Mouse (Mus musculus) stomach, postnatal 0 days (tissue): ENCODE results near the gene Ypel3. TPM values are rescaled to one million over a fixed set of nuclear protein-coding genes. Genes with fewer than 3 reads are reported as not detected.

Experiments
- ATAC-seq: fragments of 200-750 bp; cut with Nextera tagmentation; 2 replicates; pipeline ENCODE4 v1.8.0; 2017; ENCODE audit not compliant: low FRiP score, low TSS enrichment
- DNase-seq: peaks from one replicate; pipeline ENCODE4 v3.0.0-alpha.2; 2016; ENCODE audit warnings: low spot score
- H3K27ac ChIP-seq: fragments of 300-500 bp; sonication (generic); replicated peaks from 2 replicates; pipeline ENCODE4 v1.5.1; 2014; ENCODE audit warnings: mild to moderate bottlenecking, control low read depth
- H3K27me3 ChIP-seq: fragments of 300-500 bp; sonication (generic); 2 replicates; pipeline ENCODE4 v1.6.1; 2014; ENCODE audit warnings: low read length; ENCODE audit not compliant: control insufficient read depth, insufficient read depth
- H3K36me3 ChIP-seq: fragments of 300-500 bp; sonication (generic); 2 replicates; pipeline ENCODE4 v1.6.1; 2014; ENCODE audit warnings: low read length, mixed read lengths; ENCODE audit not compliant: control insufficient read depth, insufficient read depth
- H3K4me1 ChIP-seq: fragments of 300-500 bp; sonication (generic); replicated peaks from 2 replicates; pipeline ENCODE4 v1.6.1; 2014; ENCODE audit warnings: antibody characterized with exemption; ENCODE audit not compliant: control insufficient read depth, insufficient read depth
- H3K4me2 ChIP-seq: fragments of 300-500 bp; sonication (generic); replicated peaks from 2 replicates; pipeline ENCODE4 v1.6.1; 2014; ENCODE audit warnings: low read depth, mild to moderate bottlenecking, control low read depth, moderate library complexity
- H3K4me3 ChIP-seq: fragments of 300-500 bp; sonication (generic); 2 replicates; pipeline ENCODE4 v1.5.1; 2014; ENCODE audit warnings: low read depth, low read length, control low read depth
- H3K9ac ChIP-seq: fragments of 300-500 bp; sonication (generic); 2 replicates; pipeline ENCODE4 v1.6.1; 2014; ENCODE audit warnings: mild to moderate bottlenecking, low read length, control low read depth, mixed read lengths
- H3K9me3 ChIP-seq: fragments of 300-500 bp; sonication (generic); 2 replicates; pipeline ENCODE4 v1.6.1; 2016; ENCODE audit warnings: low read length; ENCODE audit not compliant: control insufficient read depth
- CTCF ChIP-seq: IDR thresholded peaks from 2 replicates; pipeline ENCODE4 v1.5.1; 2016; ENCODE audit warnings: antibody characterized with exemption, low read depth, mild to moderate bottlenecking, moderate library complexity
- EP300 ChIP-seq: optimal IDR thresholded peaks from 2 replicates; pipeline ENCODE3; 2016; ENCODE audit warnings: antibody characterized with exemption
- WGBS: fragments of 180-500 bp; shearing (Covaris S2); extraction: QIAGEN DNeasy Blood & Tissue Kit; methylation state at CpG from one replicate; pipeline ENCODE4 v1.1.7; 2014; 5-methylcytosine and 5-hydroxymethylcytosine counted together
- polyA plus RNA-seq: library from polyadenylated mRNA; unstranded; fragments of >200 nt; fragmentation: Nextera tagmentation; extraction: Ambion mirVana; gene quantifications from 2 replicates; pipeline ENCODE4 v1.2.1, GENCODE M21; 2015

The Ypel3 gene
- polyA plus RNA-seq, 1 experiment from 2014 or later: 86.0 TPM

DNA sequence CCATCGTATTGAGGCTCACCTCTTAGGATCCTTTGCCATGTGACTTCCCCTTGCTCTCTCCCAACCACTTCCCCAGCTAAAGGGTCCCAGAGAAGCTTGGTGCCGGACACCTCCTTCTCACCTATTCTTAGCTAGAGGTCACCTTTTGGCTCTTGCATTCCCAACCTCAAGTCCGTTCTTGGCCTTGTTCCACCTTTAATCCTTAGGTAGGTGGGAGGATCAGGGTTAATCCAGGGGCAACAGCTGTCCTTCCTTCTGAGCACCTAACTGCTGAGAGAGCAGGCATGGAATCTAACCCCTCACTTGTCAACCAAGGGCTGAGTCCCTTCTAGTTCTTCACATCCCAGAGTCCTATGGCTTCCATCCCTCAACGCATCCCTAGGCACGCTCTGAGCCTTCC, 49.2 kb downstream of the Ypel3 start:
- no peak overlapping the region for H3K4me2 ChIP-seq
- no peak for DNase-seq
- no peaks in the 10 kb centered on the region for H3K4me1 ChIP-seq
- no peak for ATAC-seq
- H3K27ac ChIP-seq: no peak overlapping the region
- H3K36me3 ChIP-seq: no peaks in the 10 kb centered on the region
- H3K4me3 ChIP-seq: no peak overlapping the region
- TF ChIP-seq EP300 (no peak), CTCF (no peak)
- no peaks in the 10 kb centered on the region for H3K9me3 ChIP-seq
- H3K27me3 ChIP-seq: peaks cover 2% of the 10 kb centered on the region; the same call in 1 of the 2 replicates
- no peak overlapping the region for H3K9ac ChIP-seq
- 63% methylated on average over 5 of the region's 5 CpGs for WGBS

Other genes starting within 250 kb of the Ypel3 start
- 150 and 163 TPM in 2 replicates for gene Eif3c, start 210.5 kb upstream of the Ypel3 start, polyA plus RNA-seq
- 0.46 and 0.56 TPM in 2 replicates for gene Apobr, start 192.0 kb upstream of the Ypel3 start, polyA plus RNA-seq
- gene Cln3, start 191.1 kb upstream of the Ypel3 start, polyA plus RNA-seq: 17.2 and 17.7 TPM in 2 replicates
- gene Il27, start 182.0 kb upstream of the Ypel3 start, polyA plus RNA-seq: 0.10 and 0.13 TPM in 2 replicates
- gene Nupr1, start 146.1 kb upstream of the Ypel3 start, polyA plus RNA-seq: 140 and 182 TPM in 2 replicates
- 28.6 and 28.9 TPM in 2 replicates for gene Sgf29, start 127.6 kb upstream of the Ypel3 start, polyA plus RNA-seq
- gene Sult1a1, start 100.5 kb upstream of the Ypel3 start, polyA plus RNA-seq: 10.9 and 12.4 TPM in 2 replicates
- gene Bola2, start 81.6 kb upstream of the Ypel3 start, polyA plus RNA-seq: 92.3 and 93.4 TPM in 2 replicates
- gene Slx1b, start 81.2 kb upstream of the Ypel3 start, polyA plus RNA-seq: 6.1 and 6.2 TPM in 2 replicates
- 15.7 and 16.9 TPM in 2 replicates for gene Coro1a, start 69.2 kb upstream of the Ypel3 start, polyA plus RNA-seq
- gene Mapk3, start 17.4 kb upstream of the Ypel3 start, polyA plus RNA-seq: 114 and 116 TPM in 2 replicates
- 51.3 and 53.1 TPM in 2 replicates for gene Gdpd3, start 10.6 kb upstream of the Ypel3 start, polyA plus RNA-seq
- 0.08 and 0.18 TPM in 2 replicates for gene Tbx6, start 4.5 kb downstream of the Ypel3 start, polyA plus RNA-seq
- gene Ppp4c, start 15.5 kb downstream of the Ypel3 start, polyA plus RNA-seq: 118 and 122 TPM in 2 replicates
- gene Fam57b, start 20.7 kb downstream of the Ypel3 start, polyA plus RNA-seq: 0.57 and 0.59 TPM in 2 replicates
- not detected in 2 replicates for gene 4930451I11Rik, start 54.7 kb downstream of the Ypel3 start, polyA plus RNA-seq
- 0.15 and 0.41 TPM in 2 replicates for gene Doc2a, start 70.5 kb downstream of the Ypel3 start, polyA plus RNA-seq
- 5.7 and 7.6 TPM in 2 replicates for gene Hirip3, start 85.0 kb downstream of the Ypel3 start, polyA plus RNA-seq
- 31.0 and 34.4 TPM in 2 replicates for gene Ino80e, start 85.4 kb downstream of the Ypel3 start, polyA plus RNA-seq
- gene Taok2, start 107.7 kb downstream of the Ypel3 start, polyA plus RNA-seq: 13.9 TPM in 2 replicates
- gene Tmem219, start 146.0 kb downstream of the Ypel3 start, polyA plus RNA-seq: 32.9 and 36.3 TPM in 2 replicates
- 9.7 and 10.2 TPM in 2 replicates for gene Kctd13, start 151.9 kb downstream of the Ypel3 start, polyA plus RNA-seq
- gene Asphd1, start 172.6 kb downstream of the Ypel3 start, polyA plus RNA-seq: 0.28 and 0.40 TPM in 2 replicates
- 1.5 and 1.6 TPM in 2 replicates for gene Sez6l2, start 173.6 kb downstream of the Ypel3 start, polyA plus RNA-seq
- gene Cdipt, start 199.0 kb downstream of the Ypel3 start, polyA plus RNA-seq: 79.3 and 80.4 TPM in 2 replicates
- gene Cdiptos, start 199.1 kb downstream of the Ypel3 start, polyA plus RNA-seq: 1.5 and 1.7 TPM in 2 replicates
- gene Mvp, start 237.7 kb downstream of the Ypel3 start, polyA plus RNA-seq: 49.5 and 50.0 TPM in 2 replicates
- gene Pagr1b, start 239.5 kb downstream of the Ypel3 start, polyA plus RNA-seq: 0.42 TPM in 1 of 2 replicates, not detected in the other
- gene Pagr1a, start 240.4 kb downstream of the Ypel3 start, polyA plus RNA-seq: 8.7 and 25.1 TPM in 2 replicates
- 12.0 and 27.5 TPM in 2 replicates for gene Gm42742, start 244.1 kb downstream of the Ypel3 start, polyA plus RNA-seq
- 1.7 and 2.9 TPM in 2 replicates for gene Prrt2, start 244.3 kb downstream of the Ypel3 start, polyA plus RNA-seq